Mouse (Mus musculus) adrenal gland, adult 8-10 months (tissue): ENCODE data around the gene Armh3. TPM values are rescaled to one million over a fixed set of nuclear protein-coding genes. Genes with fewer than 3 reads are reported as not detected.

Experiments
- DNase-seq: peaks from one replicate; pipeline ENCODE4 v3.0.0; 2022
- total RNA-seq, 4 experiments: library from RNA; stranded (reverse); gene quantifications; 2 replicates each; pipeline ENCODE4 v1.2.4; 2022

Gene Armh3
- total RNA-seq, 4 experiments from 2014 or later, result 19.0 to 27.7 (median 20.8) TPM

GRCm38 (mm10) chr19:45984379-45984778 is 13.9 kb downstream of the Armh3 start:
- DNase-seq, result no peak

- no peak for DNase-seq
Measured at GRCm38 (mm10) chr19:45960770-45961169, 37.5 kb downstream of the Armh3 start.

GRCm38 (mm10) chr19:45956736-45957135 is 41.6 kb downstream of the Armh3 start:
- DNase-seq, result no peak

- no peak for DNase-seq
Measured at GRCm38 (mm10) chr19:45953286-45953685, 45.0 kb downstream of the Armh3 start.

DNA sequence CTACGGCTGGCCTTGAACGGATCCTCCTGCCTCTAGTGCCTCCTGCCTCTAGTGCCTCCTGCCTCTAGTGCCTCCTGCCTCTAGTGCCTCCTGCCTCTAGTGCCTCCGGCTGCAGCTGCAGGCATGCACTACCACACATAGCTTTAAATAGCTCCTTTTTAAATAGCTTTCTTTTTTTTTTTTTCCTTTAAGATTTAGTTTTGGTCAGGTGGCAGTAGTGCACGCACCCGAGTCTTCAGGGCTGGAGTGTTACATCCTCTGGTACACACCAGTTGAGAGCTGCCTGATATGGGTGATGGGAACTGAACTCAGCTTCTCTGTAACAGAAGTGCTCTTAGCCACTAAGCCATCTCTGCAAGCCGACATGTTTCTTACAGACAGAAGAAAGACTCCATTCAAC is 49.1 kb downstream of the Armh3 start:
- no peak for DNase-seq

DNA sequence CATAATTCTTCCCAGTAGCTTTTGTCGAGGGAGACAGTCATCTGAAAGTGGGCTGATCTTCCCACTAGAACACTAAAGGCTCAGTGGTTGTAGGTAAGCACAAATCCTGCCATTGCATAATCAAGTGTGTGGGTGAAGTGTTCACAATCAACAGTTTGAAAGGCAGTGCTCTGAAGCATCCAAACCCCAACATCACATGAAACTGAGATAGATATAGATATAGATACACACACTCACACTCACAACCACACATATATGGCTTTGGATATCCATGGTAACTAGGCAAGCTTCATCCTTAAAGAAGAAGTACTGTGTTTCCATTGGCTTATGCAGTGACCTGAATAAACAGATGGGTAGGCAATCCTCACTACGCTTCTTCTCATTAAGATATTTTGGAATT is 50.5 kb downstream of the Armh3 start:
- DNase-seq, result no peak

- no peak for DNase-seq
Measured at GRCm38 (mm10) chr19:45947286-45947685, 51.0 kb downstream of the Armh3 start.

DNA sequence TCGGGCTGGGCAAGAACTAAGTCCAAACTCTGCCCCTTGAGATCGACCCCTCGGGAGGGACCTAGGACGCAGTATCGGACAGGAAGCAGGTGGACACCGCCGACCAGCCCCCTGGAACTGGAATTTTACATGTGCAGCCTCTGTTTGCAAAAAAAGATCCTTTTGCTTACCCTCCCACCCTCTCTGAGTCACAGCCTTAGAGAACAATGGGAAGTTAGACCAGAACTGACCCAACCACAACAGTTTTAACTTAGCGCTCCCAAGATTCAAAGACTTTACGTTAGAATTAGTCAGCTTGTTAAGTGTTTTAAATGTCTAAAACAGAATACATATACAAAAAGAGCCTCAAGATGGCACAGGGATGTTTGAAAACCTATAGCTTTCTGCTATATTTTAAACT is 51.7 kb downstream of the Armh3 start:
- DNase-seq, result no peak

- no peak for DNase-seq
Measured at GRCm38 (mm10) chr19:45945986-45946385, 52.3 kb downstream of the Armh3 start.

DNA sequence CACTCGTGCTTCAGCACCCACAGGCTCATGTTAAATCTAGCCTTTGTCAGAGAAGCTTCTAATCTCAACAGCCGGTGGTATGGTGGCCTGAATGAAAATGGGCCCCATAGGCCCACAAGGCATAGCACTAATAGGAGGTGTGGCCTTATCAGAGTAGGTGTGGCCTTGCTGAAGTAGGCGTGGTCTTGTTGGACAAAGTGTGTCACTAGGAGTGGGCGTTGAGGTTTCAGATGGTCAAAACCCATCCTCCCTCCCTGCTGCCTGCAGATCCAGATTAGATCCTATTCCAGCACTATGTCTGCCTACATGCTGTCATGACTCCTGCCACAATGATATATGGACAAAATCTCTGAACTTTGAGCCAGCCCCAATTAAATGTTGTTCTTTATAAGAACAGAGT is 54.5 kb downstream of the Armh3 start:
- DNase-seq, result no peak

- DNase-seq, result no peak
Measured at GRCm38 (mm10) chr19:45938064-45938463, 60.2 kb downstream of the Armh3 start.

- no peak for DNase-seq
Measured at GRCm38 (mm10) chr19:45937530-45937929, 60.8 kb downstream of the Armh3 start.

DNA sequence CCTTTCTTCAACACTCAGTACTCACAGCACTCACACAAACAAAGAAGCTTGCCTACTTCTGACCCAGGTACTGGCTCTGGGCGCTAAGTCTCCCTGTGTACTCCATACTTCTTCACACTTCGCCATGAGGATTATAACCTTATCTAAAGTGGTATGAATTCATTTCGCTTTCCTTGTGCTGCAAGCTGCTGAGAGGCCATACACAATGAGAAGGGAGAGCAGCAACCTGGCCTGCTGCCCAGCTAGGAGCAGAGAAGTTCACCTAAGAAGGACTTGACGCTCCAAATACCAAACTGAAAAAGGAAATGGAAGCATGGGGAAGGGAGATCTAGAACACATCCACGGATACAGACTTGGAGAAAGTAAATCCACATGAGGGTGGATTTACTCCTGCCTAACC is 71.1 kb downstream of the Armh3 start:
- no peak for DNase-seq

DNA sequence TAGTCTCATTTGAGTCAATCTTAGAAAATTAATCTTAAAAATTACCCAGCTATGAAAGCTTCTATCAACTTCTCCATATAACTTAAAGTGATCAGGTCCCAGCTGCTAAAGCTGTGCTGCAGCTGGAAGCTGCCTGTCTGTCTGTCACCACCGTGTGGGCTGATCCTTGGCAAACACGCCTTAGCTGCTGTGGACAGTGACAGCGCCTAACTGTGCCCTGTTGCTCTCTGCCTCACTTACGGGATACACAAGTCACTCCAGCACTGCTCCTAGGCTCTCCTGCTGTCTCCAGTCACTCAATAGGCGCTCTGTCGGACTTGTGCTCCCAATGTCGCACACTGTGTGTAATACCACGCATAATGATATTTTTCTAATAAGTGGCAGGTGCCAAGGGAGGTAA is 71.9 kb downstream of the Armh3 start:
- no peak for DNase-seq

DNA sequence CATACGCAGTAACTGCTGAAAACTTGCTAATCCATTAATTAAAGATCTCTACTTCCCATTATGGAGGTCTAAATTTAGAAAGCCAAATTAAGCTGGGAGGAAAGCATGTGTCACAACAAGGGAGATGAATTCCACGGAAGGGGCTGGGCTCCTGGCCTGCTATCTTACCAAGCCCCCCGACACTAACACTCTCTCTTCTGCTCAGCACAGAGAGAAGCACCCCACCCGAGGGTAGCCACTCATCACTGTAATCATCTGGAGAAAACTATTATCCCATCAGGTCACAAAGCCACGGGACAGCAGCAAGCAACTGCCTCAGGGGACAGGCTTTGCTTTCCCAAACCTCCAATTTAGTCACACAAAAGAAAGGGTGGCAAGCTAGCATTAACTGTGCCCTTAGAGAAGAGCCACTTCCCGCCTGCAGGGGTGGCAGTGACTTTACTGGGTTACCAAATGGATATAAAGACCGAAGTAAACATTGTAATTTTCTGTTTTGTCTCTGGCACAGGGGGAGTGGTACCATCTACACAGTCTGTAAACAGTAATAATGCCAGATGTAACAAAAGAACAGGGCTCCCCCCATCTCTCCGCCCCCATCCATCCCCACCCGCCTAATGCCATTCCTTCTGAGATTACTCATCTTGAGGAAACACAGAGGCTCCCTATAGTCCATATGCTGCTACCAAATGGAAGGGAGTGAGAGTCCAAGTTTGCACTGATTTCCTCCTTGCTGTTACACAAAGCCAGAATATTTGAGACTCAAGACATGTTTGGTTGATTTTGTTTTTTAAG is 77.8 kb downstream of the Armh3 start:
- DNase-seq, result no peak

GRCm38 (mm10) chr19:45918406-45918805 is 79.9 kb downstream of the Armh3 start:
- no peak for DNase-seq

- DNase-seq, result no peak
Measured at GRCm38 (mm10) chr19:45917856-45918255, 80.4 kb downstream of the Armh3 start.

DNA sequence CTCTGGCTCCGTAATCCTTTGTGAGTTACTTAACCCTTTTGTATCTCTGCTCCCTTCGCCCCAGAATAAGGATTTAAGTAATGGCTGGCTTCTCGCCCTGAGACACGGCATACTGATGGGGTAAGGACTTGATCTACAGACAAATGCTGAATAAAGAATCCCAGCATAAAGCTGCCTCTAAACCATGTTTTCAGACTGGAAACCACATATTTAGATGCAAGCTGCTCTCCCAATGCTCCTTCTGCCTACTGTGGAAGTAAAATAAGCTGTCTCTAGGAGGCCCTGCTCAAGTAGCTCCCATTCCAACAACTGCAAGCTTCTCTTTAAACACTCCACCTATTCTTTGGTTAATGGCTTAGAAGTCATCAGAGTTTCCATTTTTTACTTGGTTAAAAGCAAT is 81.8 kb downstream of the Armh3 start:
- no peak for DNase-seq

- DNase-seq, result no peak
Measured at GRCm38 (mm10) chr19:45916026-45916425, 82.3 kb downstream of the Armh3 start.

GRCm38 (mm10) chr19:45913036-45913435 is 85.3 kb downstream of the Armh3 start:
- DNase-seq, result no peak

GRCm38 (mm10) chr19:45912376-45912775 is 85.9 kb downstream of the Armh3 start:
- DNase-seq, result no peak

GRCm38 (mm10) chr19:45911236-45912025 is 86.9 kb downstream of the Armh3 start:
- DNase-seq, result no peak

- DNase-seq, result no peak
Measured at GRCm38 (mm10) chr19:45908246-45908645, 90.0 kb downstream of the Armh3 start.

DNA sequence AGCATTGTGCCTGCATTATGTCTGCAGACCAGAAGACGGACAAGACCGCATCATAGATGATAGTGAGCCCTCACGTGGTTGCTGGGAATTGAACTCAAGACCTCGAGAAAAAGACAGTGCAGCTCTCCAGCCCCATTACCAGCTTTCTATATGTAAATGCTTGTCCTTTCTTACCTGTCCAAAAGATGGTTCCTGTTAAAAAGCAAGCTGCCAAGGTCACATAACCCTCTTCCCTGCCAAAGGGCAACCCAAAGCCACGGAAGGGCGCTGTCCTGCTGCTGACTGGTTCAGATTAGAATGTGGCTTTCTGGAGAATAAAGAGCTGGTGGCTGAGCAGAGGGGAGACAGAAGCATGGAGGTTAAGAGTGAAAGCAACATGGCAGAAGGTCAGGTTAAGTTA is 90.9 kb downstream of the Armh3 start:
- DNase-seq, result no peak
